Mouse (Mus musculus) olfactory bulb, adult 2 months (tissue): ENCODE measurements around the gene Hspa5. TPM values are rescaled to one million over a fixed set of nuclear protein-coding genes. Genes with fewer than 3 reads are reported as not detected.
"Not testable (repeated sequence)": the region's sequence is repeated elsewhere in the genome, so short reads cannot be mapped to it uniquely, and the experiment has no call there.

ENCODE experiments used
- H3K27ac ChIP-seq: fragments of 200-500 bp; 2 replicates; pipeline ENCODE4 v1.5.1; 2012; ENCODE audit warnings: low read depth, low read length; ENCODE audit not compliant: insufficient read depth
- H3K4me1 ChIP-seq: fragments of 200-500 bp; 2 replicates; pipeline ENCODE4 v1.6.1; 2012; ENCODE audit warnings: low read length; ENCODE audit not compliant: control insufficient read depth, insufficient read depth
- H3K4me3 ChIP-seq: fragments of 200-500 bp; 2 replicates; pipeline ENCODE4 v1.5.1; 2012; ENCODE audit warnings: mild to moderate bottlenecking, low read depth, low read length, moderate library complexity; ENCODE audit not compliant: insufficient read depth
- CTCF ChIP-seq: fragments of 200-500 bp; IDR thresholded peaks from 2 replicates; pipeline ENCODE4 v1.5.1; 2012; ENCODE audit warnings: low read depth, mild to moderate bottlenecking, low read length, moderate library complexity; ENCODE audit not compliant: insufficient read depth
- POLR2A ChIP-seq: fragments of 200-500 bp; IDR thresholded peaks from 2 replicates; pipeline ENCODE4 v1.6.1; 2012; ENCODE audit warnings: mild to moderate bottlenecking, low read depth, low read length, moderate library complexity; ENCODE audit not compliant: insufficient read depth
- WGBS: fragments of 180-500 bp; shearing (Covaris S2); methylation state at CpG from one replicate; pipeline ENCODE4 v1.1.7; 2018; 5-methylcytosine and 5-hydroxymethylcytosine counted together
- polyA plus RNA-seq: library from polyadenylated mRNA; stranded (reverse); fragments of >200 nt; gene quantifications from 2 replicates; pipeline ENCODE4 v1.2.4, GENCODE M21; 2012; ENCODE audit warnings: low replicate concordance; ENCODE audit not compliant: missing spikeins, insufficient read depth, insufficient read length

The Hspa5 gene
- polyA plus RNA-seq, 1 experiment: not detected

- under 1% methylated on average over 32 of the region's 32 CpGs for WGBS
- Histone ChIP-seq H3K27ac (peak overlapping the region; percentile 84), H3K4me1 (peaks cover 12% of the 10 kb centered on the region), H3K4me3 (peak overlapping the region; percentile 71)
- 0 out of 2 replicates have a peak, but pooled peaks have one; percentile 3 for TF ChIP-seq POLR2A
Measured at GRCm38 (mm10) chr2:34802565-34803245, 30.9 kb downstream of the Hspa5 start.

- no peak for TF ChIP-seq CTCF
- TF ChIP-seq POLR2A: no peak
- H3K27ac ChIP-seq: no peak overlapping the region
- peaks cover 12% of the 10 kb centered on the region for H3K4me1 ChIP-seq
- 47% methylated on average over 3 of the region's 3 CpGs for WGBS
- no peak overlapping the region for H3K4me3 ChIP-seq
Measured at GRCm38 (mm10) chr2:34803746-34804145, 32.0 kb downstream of the Hspa5 start.

GRCm38 (mm10) chr2:34804172-34804571 lies 32.4 kb downstream of the Hspa5 start:
- H3K4me1 ChIP-seq: peaks cover 12% of the 10 kb centered on the region
- 98% methylated on average over 2 of the region's 2 CpGs for WGBS
- no peak overlapping the region for H3K27ac ChIP-seq
- H3K4me3 ChIP-seq: no peak overlapping the region
- TF ChIP-seq POLR2A (no peak), CTCF (no peak)

GRCm38 (mm10) chr2:34804815-34805214 lies 33.0 kb downstream of the Hspa5 start:
- no peak overlapping the region for H3K27ac ChIP-seq
- H3K4me1 ChIP-seq: peaks cover 12% of the 10 kb centered on the region
- 19% methylated on average over 1 of the region's 1 CpGs for WGBS
- no peak overlapping the region for H3K4me3 ChIP-seq
- TF ChIP-seq CTCF (no peak), POLR2A (no peak)

GRCm38 (mm10) chr2:34805364-34805950 lies 33.7 kb downstream of the Hspa5 start:
- TF ChIP-seq CTCF (no peak), POLR2A (no peak)
- no peak overlapping the region for H3K27ac ChIP-seq
- H3K4me3 ChIP-seq: no peak overlapping the region
- H3K4me1 ChIP-seq: peaks cover 9% of the 10 kb centered on the region
- 84% methylated on average over 10 of the region's 10 CpGs for WGBS

- no peak for TF ChIP-seq POLR2A
- Histone ChIP-seq H3K27ac (no peak overlapping the region), H3K4me3 (no peak overlapping the region), H3K4me1 (peaks cover 12% of the 10 kb centered on the region)
- 81% methylated on average over 2 of the region's 2 CpGs for WGBS
Measured at GRCm38 (mm10) chr2:34808057-34808456, 36.3 kb downstream of the Hspa5 start.

GRCm38 (mm10) chr2:34809568-34809967 lies 37.8 kb downstream of the Hspa5 start:
- 87% methylated on average over 1 of the region's 1 CpGs for WGBS
- TF ChIP-seq POLR2A (no peak), CTCF (no peak)
- Histone ChIP-seq H3K27ac (no peak overlapping the region), H3K4me1 (peaks cover 7% of the 10 kb centered on the region), H3K4me3 (no peak overlapping the region)

- no peak overlapping the region for H3K4me3 ChIP-seq
- no peak for TF ChIP-seq POLR2A
- no peak for TF ChIP-seq CTCF
- WGBS: 92% methylated on average over 3 of the region's 3 CpGs
- no peak overlapping the region for H3K27ac ChIP-seq
- peaks cover 2% of the 10 kb centered on the region for H3K4me1 ChIP-seq
Measured at GRCm38 (mm10) chr2:34810775-34811174, 39.0 kb downstream of the Hspa5 start.

GRCm38 (mm10) chr2:34812706-34813105 lies 40.9 kb downstream of the Hspa5 start:
- TF ChIP-seq CTCF: no peak
- TF ChIP-seq POLR2A: no peak
- Histone ChIP-seq H3K4me1 (peaks cover 2% of the 10 kb centered on the region; the same call in 1 of the 2 replicates), H3K27ac (no peak overlapping the region), H3K4me3 (no peak overlapping the region)
- WGBS: 67% methylated on average over 7 of the region's 7 CpGs

- H3K4me1 ChIP-seq, H3K4me3 ChIP-seq, H3K27ac ChIP-seq: not testable (repeated sequence)
- WGBS: 97% methylated on average over 2 of the region's 2 CpGs
Measured at GRCm38 (mm10) chr2:34815893-34816292, 44.1 kb downstream of the Hspa5 start.
